Mouse (Mus musculus): ENCODE measurements at regions not wholly inside any gene's neighbourhood (a gene's known extent, or its start where the extent isn't known, plus 50 kb on each side); places are given as distances from the start of the nearest gene placed in this dataset.

DNA sequence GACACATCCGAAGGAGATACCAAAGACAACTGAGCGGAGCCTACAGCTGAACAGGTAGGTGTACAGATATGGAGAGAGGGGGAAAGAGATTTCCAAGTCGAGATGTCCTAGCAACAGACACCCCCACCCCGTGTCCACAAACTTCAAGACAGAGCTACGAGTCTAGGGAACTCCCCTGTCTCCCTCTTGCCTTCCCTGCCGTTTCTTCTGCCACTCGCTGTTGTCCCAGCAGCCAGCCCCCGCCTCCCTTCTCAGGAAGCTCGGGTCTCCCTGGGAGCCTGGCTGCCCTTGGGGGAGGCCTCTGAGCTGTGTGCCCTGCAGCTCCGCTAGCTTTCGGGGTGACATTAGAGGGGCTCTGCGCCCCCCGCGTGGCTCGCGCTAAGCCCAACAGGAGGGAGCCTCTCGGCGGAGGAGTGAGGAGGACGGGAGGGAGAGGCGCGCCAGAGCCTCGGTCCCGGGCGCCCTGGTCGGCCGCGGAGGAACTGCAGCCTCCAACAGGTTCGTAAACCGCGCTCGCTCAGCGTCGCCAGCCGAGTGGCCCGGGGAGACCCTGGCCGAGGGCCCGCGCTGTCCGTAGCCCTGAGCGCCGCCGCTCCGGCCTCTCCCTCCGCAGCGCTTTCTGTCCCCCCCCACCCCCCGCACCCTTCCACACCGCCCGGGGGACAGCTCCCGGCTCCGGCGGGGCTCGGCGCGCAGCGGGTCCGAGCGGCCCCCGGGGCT is 68.6 kb upstream of the Cplx2 start:
- H3K27ac ChIP-seq (ENCODE audit: insufficient read depth, low read depth, low read length) = no peak overlapping the region

DNA sequence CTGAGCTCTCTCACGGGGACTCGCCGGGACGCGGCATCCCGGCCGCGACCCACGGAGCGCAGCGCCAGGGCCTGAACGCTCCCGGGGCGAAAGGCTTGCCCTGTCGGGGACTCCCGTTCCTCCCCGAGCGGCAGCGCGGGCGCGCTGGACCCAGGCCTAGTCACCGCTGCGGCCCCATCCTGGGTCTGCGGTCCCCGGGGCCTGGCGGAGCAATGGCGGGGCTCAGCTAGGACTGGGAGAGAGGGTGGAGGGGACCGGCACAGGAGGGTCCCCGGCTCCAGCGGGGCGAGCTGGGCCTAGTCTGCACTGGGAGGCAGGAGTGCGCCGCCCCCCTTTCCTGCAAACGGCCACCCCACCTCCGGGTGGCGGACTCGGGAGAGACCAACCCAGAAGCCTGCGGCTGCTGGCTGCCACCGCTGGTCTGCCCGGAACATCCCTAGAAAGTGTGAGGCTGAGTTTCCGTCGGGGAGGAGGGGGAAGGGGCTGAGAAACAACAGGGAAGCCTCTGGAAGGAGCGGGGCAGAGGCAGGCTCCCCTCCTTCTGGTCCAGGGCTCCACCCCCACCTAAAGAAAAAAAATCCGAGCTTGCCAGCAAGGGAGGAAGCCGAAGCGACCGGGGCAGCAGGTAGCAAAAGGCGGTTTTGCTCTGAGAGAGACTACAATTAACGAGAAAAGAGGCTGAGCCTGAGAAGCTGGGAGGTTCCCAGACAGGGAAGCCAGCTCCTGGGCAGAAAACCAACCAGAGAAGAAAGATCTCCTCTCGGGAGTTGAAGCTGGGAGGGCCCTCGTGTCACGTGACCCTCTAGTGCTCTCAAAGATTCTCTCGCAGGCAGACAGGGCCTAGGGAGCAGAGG is 67.9 kb upstream of the Cplx2 start:
- no peak overlapping the region for H3K27ac ChIP-seq (ENCODE audit: insufficient read depth, low read depth, low read length)
- TF ChIP-seq POLR2A (IDR thresholded peaks at IDR 0.05; ENCODE audit: borderline replicate concordance, low read depth, low read length) (no peak), CTCF (IDR thresholded peaks at IDR 0.05; ENCODE audit: low read depth, low read length) (no peak)
- H3K4me3 ChIP-seq (ENCODE audit: insufficient read depth, low read length) = peak overlapping the region; percentile 39
- no peaks in the 10 kb centered on the region for H3K4me1 ChIP-seq (ENCODE audit: control insufficient read depth, insufficient read depth, low read length)

More for the DNA sequence above, 68.6 kb upstream of the Cplx2 start:
- H3K4me1 ChIP-seq (ENCODE audit: control insufficient read depth, insufficient read depth, low read length) = no peaks in the 10 kb centered on the region
- TF ChIP-seq POLR2A (IDR thresholded peaks at IDR 0.05; ENCODE audit: borderline replicate concordance, low read depth, low read length) (no peak), CTCF (IDR thresholded peaks at IDR 0.05; ENCODE audit: low read depth, low read length) (no peak)
- peak overlapping the region; percentile 39 for H3K4me3 ChIP-seq (ENCODE audit: insufficient read depth, low read length)

DNA sequence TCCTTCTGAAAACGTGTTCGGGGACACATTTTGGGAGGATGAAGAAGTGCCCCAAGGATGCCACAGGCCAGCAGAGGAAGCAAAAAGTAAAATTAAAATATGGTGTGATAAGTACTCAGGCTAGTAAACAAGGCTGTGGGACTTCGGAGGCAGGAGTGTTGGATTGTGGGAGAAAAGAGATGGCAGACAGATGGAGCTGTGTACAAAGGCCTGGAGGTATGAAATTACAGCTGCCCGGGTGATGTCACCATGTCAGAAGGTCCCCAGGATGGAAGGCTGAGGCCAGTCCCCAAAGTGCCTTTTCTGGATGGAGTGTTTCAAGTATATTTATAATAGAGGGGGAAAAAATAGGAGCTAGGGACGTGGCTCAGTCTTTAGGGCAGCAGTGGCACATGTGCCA is 66.9 kb upstream of the Cplx2 start:
- TF ChIP-seq CTCF (IDR thresholded peaks at IDR 0.05; ENCODE audit: low read depth, low read length) (no peak), POLR2A (IDR thresholded peaks at IDR 0.05; ENCODE audit: borderline replicate concordance, low read depth, low read length) (no peak)
- H3K27ac ChIP-seq (ENCODE audit: insufficient read depth, low read depth, low read length) = no peak overlapping the region
- H3K4me1 ChIP-seq (ENCODE audit: control insufficient read depth, insufficient read depth, low read length) = no peaks in the 10 kb centered on the region
- H3K4me3 ChIP-seq (ENCODE audit: insufficient read depth, low read length) = no peak overlapping the region

- H3K27ac ChIP-seq (ENCODE audit: insufficient read depth, low read depth, low read length) = no peak overlapping the region
- TF ChIP-seq CTCF (IDR thresholded peaks at IDR 0.05; ENCODE audit: low read depth, low read length) (no peak), POLR2A (IDR thresholded peaks at IDR 0.05; ENCODE audit: borderline replicate concordance, low read depth, low read length) (no peak)
- H3K4me1 ChIP-seq (ENCODE audit: control insufficient read depth, insufficient read depth, low read length) = no peaks in the 10 kb centered on the region
- H3K4me3 ChIP-seq (ENCODE audit: insufficient read depth, low read length) = no peak overlapping the region
Measured at GRCm38 (mm10) chr13:54308591-54308990, 62.6 kb upstream of the Cplx2 start.

- Histone ChIP-seq H3K4me1 (ENCODE audit: control insufficient read depth, insufficient read depth, low read length) (no peaks in the 10 kb centered on the region), H3K27ac (ENCODE audit: insufficient read depth, low read depth, low read length) (no peak overlapping the region), H3K4me3 (ENCODE audit: insufficient read depth, low read length) (no peak overlapping the region)
- TF ChIP-seq POLR2A (IDR thresholded peaks at IDR 0.05; ENCODE audit: borderline replicate concordance, low read depth, low read length) (no peak), CTCF (IDR thresholded peaks at IDR 0.05; ENCODE audit: low read depth, low read length) (no peak)
Measured at GRCm38 (mm10) chr13:54309354-54309753, 61.8 kb upstream of the Cplx2 start.

GRCm38 (mm10) chr13:54310144-54310543 is 61.0 kb upstream of the Cplx2 start:
- no peak overlapping the region for H3K27ac ChIP-seq (ENCODE audit: insufficient read depth, low read depth, low read length)
- no peak overlapping the region for H3K4me3 ChIP-seq (ENCODE audit: insufficient read depth, low read length)
- no peaks in the 10 kb centered on the region for H3K4me1 ChIP-seq (ENCODE audit: control insufficient read depth, insufficient read depth, low read length)
- TF ChIP-seq CTCF (IDR thresholded peaks at IDR 0.05; ENCODE audit: low read depth, low read length) (no peak), POLR2A (IDR thresholded peaks at IDR 0.05; ENCODE audit: borderline replicate concordance, low read depth, low read length) (no peak)

DNA sequence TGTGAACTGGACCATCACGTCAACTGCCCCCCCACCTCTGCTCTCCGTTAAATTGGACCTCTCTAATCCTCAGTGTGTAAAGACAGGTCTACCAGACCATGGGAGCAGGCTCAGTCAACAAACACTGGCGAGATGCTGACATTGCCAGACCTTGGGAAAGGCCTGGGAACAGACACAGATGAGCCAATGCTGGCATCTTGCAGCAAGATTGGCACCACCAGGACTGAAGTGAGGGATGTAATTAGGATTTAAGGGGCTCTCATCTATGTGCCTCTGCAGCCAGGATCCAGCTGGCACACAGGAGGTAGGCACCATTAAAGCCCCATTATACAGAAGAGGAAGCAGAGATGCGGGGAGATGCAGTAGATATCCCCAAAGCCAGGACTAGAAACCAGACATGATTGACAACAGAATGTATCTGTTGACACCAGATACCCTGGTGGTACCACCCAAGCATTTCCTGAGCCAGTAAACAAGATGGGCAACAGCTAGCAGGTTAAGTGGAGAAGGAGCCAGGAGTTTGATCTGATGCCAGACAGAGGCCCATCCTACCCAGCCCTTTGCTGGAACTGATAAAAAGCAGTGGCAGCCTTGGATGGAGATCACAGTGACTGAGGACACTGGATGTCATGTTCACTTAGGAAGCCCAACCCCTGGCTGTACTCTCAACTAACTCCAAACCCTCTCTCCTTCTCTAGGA is 59.7 kb upstream of the Cplx2 start:
- Histone ChIP-seq H3K4me1 (ENCODE audit: control insufficient read depth, insufficient read depth, low read length) (no peaks in the 10 kb centered on the region), H3K4me3 (ENCODE audit: insufficient read depth, low read length) (no peak overlapping the region), H3K27ac (ENCODE audit: insufficient read depth, low read depth, low read length) (no peak overlapping the region)
- TF ChIP-seq POLR2A (IDR thresholded peaks at IDR 0.05; ENCODE audit: borderline replicate concordance, low read depth, low read length) = no peak

- Histone ChIP-seq H3K4me1 (ENCODE audit: control insufficient read depth, insufficient read depth, low read length) (no peaks in the 10 kb centered on the region), H3K4me3 (ENCODE audit: insufficient read depth, low read length) (no peak overlapping the region), H3K27ac (ENCODE audit: insufficient read depth, low read depth, low read length) (no peak overlapping the region)
- TF ChIP-seq CTCF (IDR thresholded peaks at IDR 0.05; ENCODE audit: low read depth, low read length) (no peak), POLR2A (IDR thresholded peaks at IDR 0.05; ENCODE audit: borderline replicate concordance, low read depth, low read length) (no peak)
Measured at GRCm38 (mm10) chr13:54312405-54313185, 58.6 kb upstream of the Cplx2 start.

GRCm38 (mm10) chr13:54315333-54315732 is 55.8 kb upstream of the Cplx2 start:
- TF ChIP-seq CTCF (IDR thresholded peaks at IDR 0.05; ENCODE audit: low read depth, low read length) (no peak), POLR2A (IDR thresholded peaks at IDR 0.05; ENCODE audit: borderline replicate concordance, low read depth, low read length) (no peak)
- Histone ChIP-seq H3K27ac (ENCODE audit: insufficient read depth, low read depth, low read length) (no peak overlapping the region), H3K4me3 (ENCODE audit: insufficient read depth, low read length) (no peak overlapping the region), H3K4me1 (ENCODE audit: control insufficient read depth, insufficient read depth, low read length) (no peaks in the 10 kb centered on the region)

Measured in bone marrow macrophage, adult 2 months (primary cell).